Mouse (Mus musculus) urinary bladder, postnatal 4 days (tissue): ENCODE measurements at regions not wholly inside any gene's neighbourhood (a gene's known extent, or its start where the extent isn't known, plus 50 kb on each side); places are given as distances from the start of the nearest gene placed in this dataset.

Experiments used
- DNase-seq, 2 experiments: peaks; one replicate each; pipeline ENCODE4 v3.0.0; 2021 to 2022; ENCODE audit warnings: low spot score in 2 of 2

- DNase-seq, result no peak
Measured at GRCm38 (mm10) chr17:9907077-9907476, 237.6 kb upstream of the Pabpc6 start.

- DNase-seq, result no peak
Measured at GRCm38 (mm10) chr17:9905501-9906462, 236.3 kb upstream of the Pabpc6 start.

DNA sequence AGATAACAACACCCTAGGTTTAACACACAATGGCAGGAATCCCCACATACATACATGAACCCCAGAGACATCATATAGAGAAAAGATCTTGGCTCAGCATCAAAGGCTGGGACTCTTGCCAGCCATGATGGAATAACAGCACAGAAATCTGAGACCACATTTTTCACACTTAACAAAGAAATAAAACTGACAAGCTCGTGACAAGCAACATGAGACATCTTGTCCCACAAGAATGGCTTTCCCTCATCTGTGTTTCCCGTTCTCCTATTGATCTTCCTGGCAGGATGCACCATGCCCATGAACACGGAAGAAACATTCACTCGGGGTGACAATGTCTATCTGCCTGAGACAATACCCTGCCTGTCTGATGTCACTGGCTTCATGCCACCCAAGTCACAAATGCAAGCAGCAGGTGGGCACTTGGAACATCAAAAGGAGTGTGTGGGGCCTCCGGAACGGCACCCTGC is 235.0 kb upstream of the Pabpc6 start:
- no peak for DNase-seq

DNA sequence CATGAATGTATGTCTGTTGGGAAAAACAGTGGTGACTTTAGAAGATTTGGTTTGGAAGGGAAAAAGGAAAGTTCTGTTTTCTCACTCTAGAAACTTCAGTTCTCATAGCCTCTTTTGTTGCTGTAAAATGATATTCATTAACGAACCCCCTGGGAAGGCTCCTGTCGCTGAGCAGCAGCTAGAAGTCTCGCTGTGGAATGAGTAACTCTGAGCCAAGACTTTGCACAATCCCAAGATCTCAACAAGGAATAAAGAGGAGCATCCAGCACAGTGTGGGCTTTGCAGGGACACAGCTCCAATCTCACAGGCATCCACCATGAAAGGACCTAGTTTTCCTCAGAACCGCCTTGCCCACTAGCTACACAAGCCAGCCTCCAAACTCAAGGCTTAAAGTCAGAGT is 233.8 kb upstream of the Pabpc6 start:
- peak in 1 of 2 experiments; percentile 32 for DNase-seq

DNA sequence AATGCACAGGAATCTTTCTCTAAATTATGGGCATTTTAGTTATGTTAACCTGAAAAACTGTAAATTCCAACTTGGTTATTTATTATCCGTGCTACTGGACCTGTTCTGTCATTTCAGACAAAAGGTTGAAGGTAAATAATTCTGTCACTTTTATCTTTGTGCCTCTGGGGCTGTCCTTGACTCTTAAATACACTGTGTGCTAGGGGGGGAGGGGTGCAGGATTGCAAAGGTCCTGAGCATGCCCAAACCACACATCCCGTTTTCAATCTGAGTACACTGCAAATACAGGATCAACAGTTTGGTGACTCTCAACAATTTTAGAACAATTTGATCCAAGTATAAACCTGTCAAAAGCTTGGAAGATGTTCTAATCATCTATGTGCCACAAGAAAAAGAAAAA is 227.4 kb upstream of the Pabpc6 start:
- DNase-seq, result peak in 1 of 2 experiments; percentile 20

GRCm38 (mm10) chr17:9895686-9896082 is 226.2 kb upstream of the Pabpc6 start:
- peak in 1 of 2 experiments; percentile 50 for DNase-seq

DNA sequence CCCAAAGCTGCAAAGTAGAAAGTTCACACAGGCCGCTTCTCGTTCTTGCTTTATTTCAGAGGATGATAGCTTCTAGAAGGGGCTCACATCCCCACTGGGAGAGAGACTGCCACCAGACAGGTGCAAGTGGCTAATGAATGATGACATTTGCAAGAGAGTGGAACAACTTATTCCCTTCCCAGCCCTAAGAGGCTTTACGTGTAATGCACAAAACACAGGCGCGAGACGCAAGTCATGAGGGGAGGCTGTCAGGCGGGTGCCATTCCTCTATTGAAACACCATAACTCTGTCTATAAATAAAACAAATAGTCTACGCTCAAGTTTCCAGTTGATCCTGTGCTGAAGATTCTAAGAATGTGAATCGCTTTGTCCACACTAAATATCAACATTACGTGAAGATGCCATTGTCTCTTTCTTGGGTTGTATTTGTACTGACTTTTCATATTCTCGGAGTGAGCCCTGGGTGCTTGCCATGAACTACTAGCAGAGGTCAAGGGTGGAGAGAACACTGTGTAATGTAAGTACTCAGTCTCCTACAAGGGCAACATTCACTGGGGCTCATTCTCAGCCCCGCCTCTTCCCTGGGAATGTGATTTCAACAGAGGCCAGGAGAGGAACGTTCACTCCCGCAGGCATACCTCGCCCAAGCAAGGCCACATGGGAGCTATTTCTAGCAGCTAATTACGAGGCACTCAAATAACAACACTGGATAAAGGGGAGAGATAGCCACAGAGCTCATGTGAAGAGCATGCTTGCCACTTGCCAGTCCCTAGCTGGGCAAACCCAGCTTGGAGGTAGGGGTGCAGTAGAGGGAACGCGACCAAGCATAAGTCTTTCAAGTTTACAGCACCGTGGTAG is 225.5 kb upstream of the Pabpc6 start:
- peak; percentile 58 to 72 for DNase-seq

- no peak for DNase-seq
Measured at GRCm38 (mm10) chr17:9893966-9894365, 224.4 kb upstream of the Pabpc6 start.

DNA sequence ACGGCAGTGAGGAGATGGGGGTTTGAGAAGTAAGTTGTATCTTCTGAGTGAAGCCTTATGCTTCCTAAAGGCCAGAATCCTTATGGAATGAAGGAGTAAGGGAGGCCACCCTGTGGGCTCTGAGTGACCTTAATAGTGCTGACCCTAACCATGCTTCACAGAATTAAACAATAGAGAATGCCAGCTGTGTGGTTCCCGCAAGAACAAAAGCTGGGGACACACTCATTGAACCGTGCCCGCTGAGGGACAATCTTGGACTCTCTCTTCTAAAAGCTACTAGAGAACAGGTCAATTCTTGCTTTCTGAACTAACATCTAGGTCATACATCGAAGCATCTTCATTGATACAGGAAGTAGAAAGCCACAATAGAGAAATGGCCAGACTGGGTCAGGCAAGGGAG is 223.3 kb upstream of the Pabpc6 start:
- peak in 1 of 2 experiments; percentile 20 for DNase-seq

DNA sequence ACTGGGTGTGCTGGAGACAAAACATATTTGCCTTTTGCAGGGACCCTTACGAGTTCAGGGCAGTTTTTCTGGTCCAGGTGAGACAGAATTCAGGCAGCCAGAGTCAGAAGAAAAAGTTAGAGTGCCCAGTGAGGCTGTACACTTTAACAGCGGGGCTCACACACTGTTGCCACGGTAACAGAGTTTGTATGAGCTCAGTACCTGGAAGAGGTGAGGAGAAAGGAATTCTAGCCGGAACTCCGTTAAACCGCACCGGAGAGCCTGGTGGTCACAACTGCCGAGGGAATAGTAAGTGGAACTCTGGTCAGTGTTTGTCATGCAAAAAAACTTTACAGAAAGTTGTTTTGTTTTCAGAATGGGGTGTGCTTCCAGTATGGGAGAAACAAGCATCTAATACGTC is 222.6 kb upstream of the Pabpc6 start:
- no peak for DNase-seq

DNA sequence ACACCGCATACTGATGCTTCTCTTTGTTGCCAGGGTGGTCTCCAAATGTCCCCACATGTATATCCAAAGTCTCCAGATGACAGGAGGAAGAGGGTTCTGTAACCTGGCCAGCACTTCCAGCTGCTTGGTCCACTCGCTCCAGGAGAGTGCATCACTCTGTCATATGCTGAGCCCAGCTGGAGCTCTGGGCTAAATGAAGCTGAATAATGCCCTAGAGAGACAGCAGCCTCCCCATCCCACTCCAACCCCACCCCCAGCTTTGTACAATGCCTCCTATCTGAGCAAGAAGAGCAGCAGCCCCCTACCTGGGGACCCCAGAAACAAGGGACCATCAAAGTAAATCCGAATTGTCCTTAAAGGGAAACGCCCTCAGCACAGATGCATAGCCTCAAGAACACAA is 219.0 kb upstream of the Pabpc6 start:
- DNase-seq, result no peak

DNA sequence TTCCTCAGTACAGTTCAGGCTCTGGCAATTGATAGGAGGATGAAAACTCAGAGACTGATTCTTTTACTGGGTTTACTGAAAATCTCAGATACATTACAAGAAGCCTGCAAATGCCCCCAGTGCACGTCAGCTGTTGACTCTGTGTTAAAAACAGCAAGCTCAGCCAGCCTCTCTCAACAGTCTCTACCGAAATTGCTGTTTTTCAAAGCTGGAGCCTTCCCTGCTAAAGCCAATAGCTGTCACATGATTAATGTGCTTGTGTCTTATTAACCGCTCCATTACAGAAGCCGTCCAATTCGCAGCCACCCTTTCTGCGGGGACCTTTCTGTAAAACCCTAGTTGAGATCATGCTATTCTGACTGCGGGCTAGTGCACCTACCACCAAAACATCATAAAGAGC is 215.6 kb upstream of the Pabpc6 start:
- no peak for DNase-seq

- DNase-seq, result no peak
Measured at GRCm38 (mm10) chr17:9882639-9883226, 213.2 kb upstream of the Pabpc6 start.

DNA sequence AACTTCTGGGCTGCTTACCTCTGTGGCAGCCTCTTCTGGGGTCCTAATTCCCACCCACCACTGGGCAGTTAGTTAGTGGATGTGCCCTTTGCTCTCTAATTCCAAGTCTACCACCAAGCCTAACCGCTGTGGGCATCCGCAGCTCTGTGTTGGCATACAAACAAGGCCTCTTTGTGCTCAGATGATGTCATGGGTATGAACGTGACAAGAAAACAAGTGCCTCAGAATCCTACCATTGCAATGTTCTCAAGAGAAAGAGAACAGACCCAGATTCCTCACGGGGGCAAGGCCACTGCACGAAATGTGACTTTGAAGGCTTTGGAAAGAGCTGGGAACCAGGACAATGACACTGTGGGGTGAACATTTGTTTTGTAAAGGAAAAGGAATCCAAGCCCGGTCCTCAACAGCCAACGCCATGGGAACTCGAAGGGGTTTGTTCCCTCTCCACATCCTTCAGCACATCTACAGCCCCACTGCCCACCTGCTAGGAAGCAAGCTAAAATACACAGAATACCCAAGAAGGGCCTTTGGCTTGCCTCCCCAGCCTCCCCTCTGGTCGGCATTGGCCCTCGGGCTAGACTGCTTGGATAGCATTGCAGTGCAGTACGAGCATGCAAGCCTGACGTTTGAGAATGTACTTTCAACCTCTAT is 210.2 kb upstream of the Pabpc6 start:
- no peak for DNase-seq

DNA sequence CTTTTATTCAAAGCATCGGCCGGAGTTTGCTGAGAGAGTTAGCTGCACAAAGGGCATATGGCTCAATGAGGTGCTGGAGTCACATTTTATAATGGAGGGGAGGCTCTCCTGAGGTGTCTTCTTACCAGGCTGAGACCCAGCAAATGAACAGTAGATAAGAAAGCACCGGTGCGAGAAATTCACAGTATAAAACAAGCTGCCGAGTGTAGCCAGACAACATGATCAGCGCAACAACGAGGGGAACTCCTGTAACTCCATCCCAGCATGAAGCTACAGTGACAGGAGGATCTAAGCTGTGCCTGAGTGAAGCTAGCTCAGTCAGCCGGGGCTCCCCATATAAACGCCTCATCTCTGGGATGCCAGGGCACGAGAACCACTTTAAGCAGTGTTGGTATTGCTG is 204.2 kb upstream of the Pabpc6 start:
- no peak for DNase-seq

- no peak for DNase-seq
Measured at GRCm38 (mm10) chr17:9870237-9870636, 200.7 kb upstream of the Pabpc6 start.

GRCm38 (mm10) chr17:9868747-9869281 is 199.3 kb upstream of the Pabpc6 start:
- no peak for DNase-seq

- DNase-seq, result no peak
Measured at GRCm38 (mm10) chr17:9864254-9864653, 194.7 kb upstream of the Pabpc6 start.

DNA sequence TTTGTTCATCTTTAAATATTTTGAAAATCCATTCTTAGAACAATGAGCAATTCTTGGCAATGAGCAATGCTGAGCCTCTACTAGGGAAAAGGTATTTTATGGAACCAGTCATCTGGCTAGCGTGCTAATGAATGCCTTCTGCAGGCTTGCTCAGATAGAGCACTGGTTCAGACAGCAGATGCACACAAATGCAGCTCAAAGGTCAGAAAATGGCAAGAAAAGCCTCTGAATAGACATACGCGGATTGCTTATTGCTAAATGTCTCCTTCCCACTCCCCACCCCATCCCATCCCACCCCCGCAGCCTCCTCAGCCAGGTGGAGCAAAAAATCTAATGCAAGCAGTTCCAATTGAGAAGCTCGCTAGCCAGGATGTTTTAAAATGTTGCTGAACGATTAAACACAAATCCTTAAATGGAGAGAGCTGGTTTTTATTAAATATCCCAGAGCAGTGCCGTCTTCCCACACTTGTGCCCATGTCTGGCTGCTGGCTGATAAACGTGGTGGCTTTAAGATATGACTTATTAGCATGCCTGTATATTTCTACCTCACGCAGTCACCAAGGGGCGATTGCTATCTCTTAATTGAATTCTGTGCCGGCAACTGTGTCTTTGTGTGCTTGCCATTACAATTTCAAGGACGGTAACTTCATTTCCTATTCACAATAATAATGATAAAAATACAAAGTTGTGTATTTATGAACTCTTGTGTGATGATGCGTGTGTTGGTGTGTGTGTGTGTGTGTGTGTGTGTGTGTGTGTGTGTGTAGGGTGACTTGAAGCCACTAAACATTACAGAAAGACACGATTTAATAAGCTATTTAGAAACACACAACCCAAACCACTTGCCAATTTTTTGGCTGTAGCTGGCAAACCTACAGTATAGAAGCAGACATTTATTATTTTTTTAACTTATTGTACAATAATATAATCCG is 192.7 kb upstream of the Pabpc6 start:
- DNase-seq, result no peak

DNA sequence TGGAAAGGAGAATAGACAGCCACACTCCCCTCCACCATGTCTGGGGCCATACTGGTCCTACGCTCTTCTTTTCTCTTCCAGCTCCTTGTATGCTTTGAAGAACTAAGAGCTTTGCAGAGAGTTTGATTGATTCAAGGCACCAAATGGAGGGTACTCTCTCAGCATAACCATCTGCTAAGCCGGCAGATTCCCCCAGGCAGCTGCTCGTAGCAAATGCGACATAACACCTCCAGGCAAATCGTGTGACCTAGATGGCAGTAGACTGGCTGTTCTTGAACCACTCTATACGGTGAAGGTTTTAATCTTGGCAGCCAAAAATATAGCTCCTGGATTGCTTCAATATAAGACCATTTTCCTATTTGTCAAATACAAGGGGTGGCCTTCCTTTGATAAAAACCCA is 191.8 kb upstream of the Pabpc6 start:
- DNase-seq, result no peak
